Mouse (Mus musculus): ENCODE results near the gene Ascc1.

DNA sequence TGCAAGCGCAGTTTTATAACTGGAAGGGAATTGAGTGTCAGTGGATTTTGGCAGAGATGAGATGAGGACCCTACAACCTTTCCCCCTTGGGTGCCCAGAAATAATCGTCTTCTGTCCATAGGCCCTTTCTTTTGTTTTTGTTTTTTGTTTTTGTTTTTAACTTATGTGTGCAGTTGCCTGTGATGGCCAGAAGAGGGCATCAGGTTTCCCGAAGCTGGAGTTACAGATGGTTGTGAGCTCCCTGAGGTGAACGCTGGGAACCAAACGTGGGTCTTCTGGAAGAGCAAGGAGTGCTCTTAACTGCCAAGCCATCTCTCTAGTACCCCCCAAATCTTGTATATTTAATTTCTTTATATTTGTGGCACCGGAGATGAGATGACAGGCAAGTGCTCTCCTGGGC lies 35.9 kb upstream of the Ascc1 start:
- TF ChIP-seq CTCF (IDR thresholded peaks at IDR 0.05) (peak; percentile 46), EP300 (IDR thresholded peaks at IDR 0.05) (no peak)

Measured in lung, postnatal 0 days (tissue).